Comparison of ENCODE assay signal across 27 mouse cellular contexts in genomic region chr4:128607661-128608060, GRCm38 (mm10). TPM values are rescaled to one million over a fixed set of nuclear protein-coding genes. Genes with fewer than 3 reads are reported as not detected.
DNase-seq lines count a peak whose midpoint lies in the region; ATAC-seq and TF ChIP-seq lines count a peak whose summit lies in the region.
"Had no signal": no experiment of that assay in that cellular context is flagged by ENCODE, and none has a peak within 500 bp of the region (broad histone marks: within the 10 kb centered on the region; RNA-seq: fewer than 3 reads in every experiment).

No protein-coding gene starts in this region.

- TF ChIP-seq CTCF in cerebellum, adult 2 months (IDR thresholded peaks at IDR 0.05; ENCODE audit: borderline replicate concordance, insufficient read depth, low read depth, low read length), result no peak

- no peak overlapping the region for H3K9ac ChIP-seq in heart, embryonic 16.5 days (ENCODE audit: low read length)
- no peak overlapping the region for H3K9ac ChIP-seq in heart, embryonic 11.5 days (ENCODE audit: low read depth, low read length)
- H3K9ac ChIP-seq: embryonic facial prominence, embryonic 13.5 days; forebrain, embryonic 15.5 days; hindbrain, embryonic 14.5 days; limb, embryonic 13.5 days; lung, embryonic 15.5 days; neural tube, embryonic 12.5 days had no signal

- peaks cover 3% of the 10 kb centered on the region; the same call in 1 of the 2 replicates for H3K36me3 ChIP-seq in heart, embryonic 16.5 days (ENCODE audit: control insufficient read depth, insufficient read depth)
- peaks cover 4% of the 10 kb centered on the region; the same call in 1 of the 2 replicates for H3K36me3 ChIP-seq in heart, embryonic 11.5 days (ENCODE audit: control insufficient read depth, insufficient read depth, low read length)

- ATAC-seq in heart, embryonic 16.5 days (replicated peaks; ENCODE audit: extremely low read depth, insufficient read depth, low FRiP score), result no peak
- no peak for ATAC-seq in heart, embryonic 11.5 days (replicated peaks; ENCODE audit: insufficient number of reproducible peaks, low FRiP score, low TSS enrichment)
- ATAC-seq: forebrain, embryonic 15.5 days; inflammation-experienced regulatory T-cells, adult 6 months; midbrain, embryonic 16.5 days; Patski had no signal

- peak; percentile 40 for DNase-seq in cerebellum, adult 9-11 months
- DNase-seq in cerebellum, adult 2 months, result no peak
- peak; percentile 21 to 45 for DNase-seq in left cerebral cortex, postnatal 14 days (ENCODE audit: low spot score in 2 of 2)
- DNase-seq in left cerebral cortex, adult 9 months (ENCODE audit: low spot score in 2 of 2), result no peak
- peak; percentile 29 for DNase-seq in telencephalon, adult 2 months (ENCODE audit: low read depth, low spot score)
- DNase-seq: adrenal gland, postnatal 14 days; cerebellum, adult 18-20 months; heart, postnatal 36 days; kidney, adult 11 months; kidney, postnatal 14 days had no signal

- H3K27me3 ChIP-seq in cerebellum, adult 2 months (ENCODE audit: control insufficient read depth, insufficient read depth, low read length), result no peaks in the 10 kb centered on the region
- H3K27me3 ChIP-seq in heart, embryonic 16.5 days (ENCODE audit: control insufficient read depth, insufficient read depth, low read length), result no peaks in the 10 kb centered on the region
- H3K27me3 ChIP-seq in heart, embryonic 11.5 days (ENCODE audit: control insufficient read depth, insufficient read depth, low read length), result no peaks in the 10 kb centered on the region
- H3K27me3 ChIP-seq: embryonic facial prominence, embryonic 13.5 days; forebrain, embryonic 15.5 days; limb, embryonic 13.5 days; lung, embryonic 15.5 days; neural tube, embryonic 12.5 days; Patski had no signal

- H3K9me3 ChIP-seq in heart, embryonic 16.5 days (replicated peaks; ENCODE audit: control insufficient read depth, low read length), result no peaks in the 10 kb centered on the region
- H3K9me3 ChIP-seq in heart, embryonic 11.5 days (replicated peaks; ENCODE audit: control insufficient read depth, low read length), result no peaks in the 10 kb centered on the region
- H3K9me3 ChIP-seq: embryonic facial prominence, embryonic 13.5 days; forebrain, embryonic 10.5 days; forebrain, embryonic 15.5 days; limb, embryonic 13.5 days; lung, embryonic 15.5 days; neural tube, embryonic 12.5 days had no signal

- 72% methylated on average over 11 of the region's 11 CpGs for WGBS in cerebellum, adult 2 months
- WGBS in heart, embryonic 16.5 days, result 73% methylated on average over 11 of the region's 11 CpGs
- WGBS in heart, embryonic 11.5 days (ENCODE audit: insufficient replicate concordance), result 81% methylated on average over 11 of the region's 11 CpGs

- peaks cover 3% of the 10 kb centered on the region; the same call in 1 of the 2 replicates for H3K4me1 ChIP-seq in cerebellum, adult 2 months (ENCODE audit: control insufficient read depth, insufficient read depth, low read length)
- peaks cover 10% of the 10 kb centered on the region for H3K4me1 ChIP-seq in heart, embryonic 16.5 days (ENCODE audit: control insufficient read depth, insufficient read depth, low read length)
- peaks cover 9% of the 10 kb centered on the region for H3K4me1 ChIP-seq in heart, embryonic 11.5 days (ENCODE audit: control insufficient read depth, insufficient read depth, low read length)

- 0 out of 2 replicates have a peak overlapping the region, but pooled peaks have one; percentile 1 for H3K4me2 ChIP-seq in heart, embryonic 16.5 days (ENCODE audit: low read depth, low read length)
- H3K4me2 ChIP-seq in heart, embryonic 11.5 days, result no peak overlapping the region
- H3K4me2 ChIP-seq: embryonic facial prominence, embryonic 13.5 days; forebrain, embryonic 15.5 days; hindbrain, embryonic 14.5 days; limb, embryonic 13.5 days; liver, embryonic 11.5 days; lung, embryonic 15.5 days; midbrain, embryonic 11.5 days; neural tube, embryonic 12.5 days had no signal

- no peak overlapping the region for H3K27ac ChIP-seq in cerebellum, adult 2 months (ENCODE audit: insufficient read depth, low read length)
- no peak overlapping the region for H3K27ac ChIP-seq in heart, embryonic 16.5 days (ENCODE audit: low read length)
- H3K27ac ChIP-seq in heart, embryonic 11.5 days (ENCODE audit: low read depth, low read length), result no peak overlapping the region
- H3K27ac ChIP-seq: embryonic facial prominence, embryonic 13.5 days; forebrain, embryonic 10.5 days; forebrain, embryonic 15.5 days; hindbrain, embryonic 14.5 days; limb, embryonic 13.5 days; lung, embryonic 15.5 days; neural tube, embryonic 12.5 days had no signal

- TF ChIP-seq POLR2A in cerebellum, adult 2 months (IDR thresholded peaks at IDR 0.05; ENCODE audit: borderline replicate concordance, insufficient read depth, low read length), result no peak

- intact Hi-C loops in left cerebral cortex, postnatal 14 days (cut with DNase I), result no loop called here

- no peak overlapping the region for H3K4me3 ChIP-seq in cerebellum, adult 2 months (replicated peaks; ENCODE audit: insufficient read depth, low read depth, low read length)
- no peak overlapping the region for H3K4me3 ChIP-seq in heart, embryonic 16.5 days (ENCODE audit: low read length)
- no peak overlapping the region for H3K4me3 ChIP-seq in heart, embryonic 11.5 days (ENCODE audit: low read depth, low read length)
- H3K4me3 ChIP-seq: embryonic facial prominence, embryonic 13.5 days; forebrain, embryonic 10.5 days; forebrain, embryonic 15.5 days; limb, embryonic 13.5 days; lung, embryonic 15.5 days; myocyte; neural tube, embryonic 12.5 days had no signal

RNA-seq across cellular contexts. Expression of gene Zscan20, which starts 2.2 kb away (rescaled TPM):
- 4.9 and 5.2 TPM in 2 replicates for polyA plus RNA-seq in cerebellum, adult 2 months (2012; rRNA removed)
- 2.9 and 3.1 TPM in 2 replicates for polyA plus RNA-seq in heart, embryonic 16.5 days (2015; fragmentation: Nextera tagmentation; extraction: Ambion mirVana)
- polyA plus RNA-seq in heart, embryonic 11.5 days (2014; fragmentation: Nextera tagmentation; extraction: Ambion mirVana), result 2.6 TPM in 2 replicates
- 1 to 10 TPM; 5.9 to 6.9 TPM for total RNA-seq in left cerebral cortex, postnatal 14 days (2021)

RNA-seq across cellular contexts. Expression of gene Tlr12, which starts 10.8 kb away (rescaled TPM):
- polyA plus RNA-seq in cerebellum, adult 2 months (2012; rRNA removed), result 0.49 and 0.52 TPM in 2 replicates
- polyA plus RNA-seq in heart, embryonic 16.5 days (2015; fragmentation: Nextera tagmentation; extraction: Ambion mirVana), result 0.52 and 0.80 TPM in 2 replicates
- polyA plus RNA-seq in heart, embryonic 11.5 days (2014; fragmentation: Nextera tagmentation; extraction: Ambion mirVana), result 0.07 and 0.29 TPM in 2 replicates
- total RNA-seq in left cerebral cortex, postnatal 14 days (2021), result 1 to 10 TPM; 1.2 to 1.3 TPM
- total RNA-seq: gastrocnemius, adult 8-10 months; MEL had no signal
- polyA plus RNA-seq: myocyte, Patski had no signal

RNA-seq across cellular contexts. Expression of gene Phc2, which starts 46.8 kb away (rescaled TPM):
- polyA plus RNA-seq in cerebellum, adult 2 months (2012; rRNA removed), result 133 and 144 TPM in 2 replicates
- polyA plus RNA-seq in heart, embryonic 16.5 days (2015; fragmentation: Nextera tagmentation; extraction: Ambion mirVana), result 7.5 and 11.0 TPM in 2 replicates
- polyA plus RNA-seq in heart, embryonic 11.5 days (2014; fragmentation: Nextera tagmentation; extraction: Ambion mirVana), result 30.8 and 31.7 TPM in 2 replicates
- total RNA-seq in left cerebral cortex, postnatal 14 days (2021), result 10 to 100 TPM; 74.8 to 77.2 TPM

Comparison
In these comparisons a context has a peak if more than half of its experiments do, and no peak if none do; other contexts are left out.
1. DNase-seq: peak in cerebellum, adult 9-11 months (single experiment), left cerebral cortex, postnatal 14 days (2 of 2) and telencephalon, adult 2 months (single experiment); none in cerebellum, adult 2 months (0 of 2) and left cerebral cortex, adult 9 months (0 of 2).